Mouse (Mus musculus) G1E (cell line): ENCODE data around the gene S100a10.

Experiments
- CTCF ChIP-seq: IDR thresholded peaks from 2 replicates; pipeline ENCODE4 v1.5.1; 2012; ENCODE audit warnings: low read depth, low read length, inconsistent platforms, mixed read lengths
- GATA1 ChIP-seq: IDR thresholded peaks from 2 replicates; pipeline ENCODE4 v1.6.1; 2012; ENCODE audit warnings: borderline replicate concordance, low read length, inconsistent platforms, mixed read lengths

- TF ChIP-seq CTCF, result no peak
- TF ChIP-seq GATA1, result no peak
Observed at GRCm38 (mm10) chr3:93590256-93590655, 35.4 kb downstream of the S100a10 start.
